Mouse (Mus musculus) liver, embryonic 11.5 days (tissue): Measurements from ENCODE around the gene Ccdc84. TPM values are rescaled to one million over a fixed set of nuclear protein-coding genes. Genes with fewer than 3 reads are reported as not detected.
"Not testable (repeated sequence)": the region's sequence is repeated elsewhere in the genome, so short reads cannot be mapped to it uniquely, and the experiment has no call there.

ENCODE experiments used
- ATAC-seq: fragments of 200-750 bp; cut with Nextera tagmentation; replicated peaks from 2 replicates; pipeline ENCODE4 v1.8.0; 2017; ENCODE audit warnings: moderate number of reproducible peaks, mild to moderate bottlenecking, moderate TSS enrichment, moderate library complexity; ENCODE audit not compliant: low FRiP score
- DNase-seq: peaks from one replicate; pipeline ENCODE4 v3.0.0-alpha.2; 2017; ENCODE audit warnings: low spot score
- H3K27ac ChIP-seq: fragments of 300-500 bp; sonication (generic); 2 replicates; pipeline ENCODE4 v1.5.1; 2014; ENCODE audit warnings: mild to moderate bottlenecking, low read depth, low read length, control low read depth
- H3K27me3 ChIP-seq: fragments of 300-500 bp; sonication (generic); replicated peaks from 2 replicates; pipeline ENCODE4 v1.6.1; 2014; ENCODE audit warnings: low read length, mixed read lengths; ENCODE audit not compliant: control insufficient read depth, insufficient read depth
- H3K36me3 ChIP-seq: fragments of 300-500 bp; sonication (generic); 2 replicates; pipeline ENCODE4 v1.6.1; 2014; ENCODE audit warnings: mild to moderate bottlenecking, low read length, moderate library complexity, mixed read lengths; ENCODE audit not compliant: control insufficient read depth, insufficient read depth
- H3K4me1 ChIP-seq: fragments of 300-500 bp; sonication (generic); replicated peaks from 2 replicates; pipeline ENCODE4 v1.6.1; 2014; ENCODE audit warnings: low read length, mixed read lengths; ENCODE audit not compliant: control insufficient read depth, insufficient read depth
- H3K4me2 ChIP-seq: fragments of 300-500 bp; sonication (generic); 2 replicates; pipeline ENCODE4 v1.6.1; 2014; ENCODE audit warnings: mild to moderate bottlenecking, control low read depth, moderate library complexity
- H3K4me3 ChIP-seq: fragments of 300-500 bp; sonication (generic); 2 replicates; pipeline ENCODE4 v1.5.1; 2014; ENCODE audit warnings: low read depth, low read length, control low read depth
- H3K9ac ChIP-seq: fragments of 300-500 bp; sonication (generic); 2 replicates; pipeline ENCODE4 v1.6.1; 2014; ENCODE audit warnings: low read depth, low read length, control low read depth
- H3K9me3 ChIP-seq: fragments of 300-500 bp; sonication (generic); 2 replicates; pipeline ENCODE4 v1.6.1; 2016; ENCODE audit warnings: low read length, inconsistent platforms, mixed read lengths; ENCODE audit not compliant: control insufficient read depth
- WGBS: fragments of 180-500 bp; shearing (Covaris S2); extraction: QIAGEN DNeasy Blood & Tissue Kit; methylation state at CpG from one replicate; pipeline ENCODE4 v1.1.7; 2014; 5-methylcytosine and 5-hydroxymethylcytosine counted together
- polyA plus RNA-seq: library from polyadenylated mRNA; unstranded; fragments of >200 nt; fragmentation: Nextera tagmentation; extraction: Ambion mirVana; gene quantifications from 2 replicates; pipeline ENCODE4 v1.2.1, GENCODE M21; 2014

The Ccdc84 gene
- 25.0 and 26.1 TPM in 2 replicates for polyA plus RNA-seq

- H3K27ac ChIP-seq: peak within 1 kb of the TSS; percentile 68
- H3K9ac ChIP-seq: peak within 1 kb of the TSS; percentile 95
- no peaks in the 10 kb centered on the region for H3K9me3 ChIP-seq
- ATAC-seq (no peak), DNase-seq (no peak)
- WGBS: 79% methylated on average over 14 of the region's 14 CpGs
- H3K4me3 ChIP-seq: peak within 1 kb of the TSS; percentile 96
- H3K36me3 ChIP-seq: peaks cover 6% of the 10 kb centered on the region
- H3K4me2 ChIP-seq: peak within 1 kb of the TSS; percentile 87
- H3K27me3 ChIP-seq: no peaks in the 10 kb centered on the region
- H3K4me1 ChIP-seq: peaks cover 2% of the 10 kb centered on the region; the same call in 1 of the 2 replicates
These were observed at the start of gene Ccdc84 for GRCm38 (mm10) chr9:44418519-44419385. Gene Ccdc84 (minus strand): TSS chr9:44418569.

GRCm38 (mm10) chr9:44461950-44462349 is 43.6 kb upstream of the Ccdc84 start:
- DNase-seq (no peak), ATAC-seq (no peak)
- Histone ChIP-seq H3K27ac (no peak overlapping the region), H3K4me1 (no peaks in the 10 kb centered on the region), H3K9ac (no peak overlapping the region), H3K9me3 (no peaks in the 10 kb centered on the region), H3K4me3 (no peak overlapping the region), H3K4me2 (no peak overlapping the region), H3K36me3 (no peaks in the 10 kb centered on the region), H3K27me3 (peaks cover 10% of the 10 kb centered on the region)
- WGBS: 58% methylated on average over 5 of the region's 5 CpGs

GRCm38 (mm10) chr9:44457035-44457742 is 38.8 kb upstream of the Ccdc84 start:
- Histone ChIP-seq H3K27ac (no peak overlapping the region), H3K4me2 (no peak overlapping the region), H3K27me3 (peaks cover 40% of the 10 kb centered on the region), H3K9ac (no peak overlapping the region), H3K4me3 (no peak overlapping the region), H3K36me3 (no peaks in the 10 kb centered on the region), H3K4me1 (no peaks in the 10 kb centered on the region; the same call in 1 of the 2 replicates), H3K9me3 (no peaks in the 10 kb centered on the region)
- no peak for ATAC-seq
- DNase-seq: no peak
- 21% methylated on average over 11 of the region's 11 CpGs for WGBS

- Histone ChIP-seq H3K4me3 (no peak within 1 kb of the TSS), H3K27ac (no peak within 1 kb of the TSS), H3K36me3 (no peaks in the 10 kb centered on the region), H3K9ac (no peak within 1 kb of the TSS; the same call in 1 of the 2 replicates), H3K4me1 (no peaks in the 10 kb centered on the region; the same call in 1 of the 2 replicates), H3K9me3 (no peaks in the 10 kb centered on the region), H3K4me2 (no peak within 1 kb of the TSS), H3K27me3 (peaks cover 40% of the 10 kb centered on the region)
- no peak for ATAC-seq
- WGBS: 31% methylated on average over 4 of the region's 4 CpGs
- no peak for DNase-seq
These were observed 36.5 kb upstream of the Ccdc84 start, which contains the start of gene Upk2 for GRCm38 (mm10) chr9:44454891-44455220. Gene Upk2 (minus strand): TSS chr9:44454976.

GRCm38 (mm10) chr9:44454132-44454890 is 35.9 kb upstream of the Ccdc84 start:
- H3K4me2 ChIP-seq: no peak overlapping the region

GRCm38 (mm10) chr9:44450387-44450786 is 32.0 kb upstream of the Ccdc84 start:
- Histone ChIP-seq H3K9me3 (no peaks in the 10 kb centered on the region), H3K27ac (no peak overlapping the region), H3K4me2 (no peak overlapping the region), H3K36me3 (no peaks in the 10 kb centered on the region), H3K4me1 (no peaks in the 10 kb centered on the region; the same call in 1 of the 2 replicates), H3K27me3 (peaks cover 18% of the 10 kb centered on the region), H3K4me3 (no peak overlapping the region), H3K9ac (no peak overlapping the region)
- no peak for ATAC-seq
- no peak for DNase-seq

More at GRCm38 (mm10) chr9:44454132-44454890, 35.9 kb upstream of the Ccdc84 start:
- H3K27me3 ChIP-seq: peaks cover 40% of the 10 kb centered on the region
- H3K9me3 ChIP-seq: no peaks in the 10 kb centered on the region
- no peaks in the 10 kb centered on the region for H3K36me3 ChIP-seq
- no peak overlapping the region for H3K27ac ChIP-seq
- peak; percentile 70 for DNase-seq
- no peak overlapping the region; the same call in 1 of the 2 replicates for H3K9ac ChIP-seq
- 11% methylated on average over 14 of the region's 14 CpGs for WGBS
- no peak overlapping the region for H3K4me3 ChIP-seq
- peak; percentile 63 for ATAC-seq
- no peaks in the 10 kb centered on the region; the same call in 1 of the 2 replicates for H3K4me1 ChIP-seq

GRCm38 (mm10) chr9:44444402-44445025 is 26.1 kb upstream of the Ccdc84 start:
- 76% methylated on average over 7 of the region's 7 CpGs for WGBS
- not testable (repeated sequence) for H3K4me1 ChIP-seq

GRCm38 (mm10) chr9:44440961-44441360 is 22.6 kb upstream of the Ccdc84 start, which contains the start of gene Foxr1:
Gene Foxr1 (minus strand): TSS chr9:44441136.
- 56% methylated on average over 19 of the region's 19 CpGs for WGBS
- H3K4me2 ChIP-seq: no peak within 1 kb of the TSS
- ATAC-seq: no peak
- H3K27me3 ChIP-seq: no peaks in the 10 kb centered on the region; the same call in 1 of the 2 replicates
- no peak for DNase-seq
- H3K27ac ChIP-seq: no peak within 1 kb of the TSS
- H3K9me3 ChIP-seq: no peaks in the 10 kb centered on the region
- no peaks in the 10 kb centered on the region for H3K4me1 ChIP-seq
- no peaks in the 10 kb centered on the region for H3K36me3 ChIP-seq
- no peak within 1 kb of the TSS for H3K4me3 ChIP-seq
- H3K9ac ChIP-seq: no peak within 1 kb of the TSS

More at GRCm38 (mm10) chr9:44444402-44445025, 26.1 kb upstream of the Ccdc84 start:
- not testable (repeated sequence) for H3K4me2 ChIP-seq, DNase-seq, ATAC-seq, H3K9me3 ChIP-seq, H3K27me3 ChIP-seq, H3K36me3 ChIP-seq, H3K27ac ChIP-seq, H3K4me3 ChIP-seq, H3K9ac ChIP-seq
